Mouse (Mus musculus): ENCODE measurements at regions not wholly inside any gene's neighbourhood (a gene's known extent, or its start where the extent isn't known, plus 50 kb on each side); places are given as distances from the start of the nearest gene placed in this dataset.

DNA sequence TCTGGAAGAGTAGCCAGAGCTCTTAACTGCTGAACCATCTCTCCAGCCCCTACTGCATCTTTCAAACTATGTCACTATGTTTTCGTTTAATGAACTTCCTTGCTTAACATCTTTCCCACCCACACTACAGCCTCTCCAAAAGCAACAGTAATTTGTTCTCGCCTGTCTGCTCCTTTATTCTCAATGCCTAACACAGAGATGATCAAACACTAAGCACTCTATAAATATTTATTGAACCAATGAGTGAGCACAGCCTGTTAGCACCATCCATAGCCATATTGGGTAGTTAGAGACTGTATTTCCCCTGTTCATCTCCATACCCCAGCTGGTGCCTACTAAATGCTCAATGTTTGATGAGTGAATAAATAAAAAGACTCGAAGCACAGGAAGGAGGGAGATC is 189.6 kb downstream of the Pdcd6ip start:
- H3K36me3 ChIP-seq, result no peaks in the 10 kb centered on the region
- H3K4me3 ChIP-seq, result no peak overlapping the region
- H3K9ac ChIP-seq, result no peak overlapping the region
- H3K4me1 ChIP-seq, result no peaks in the 10 kb centered on the region
- H3K27ac ChIP-seq, result no peak overlapping the region
- H3K27me3 ChIP-seq, result no peaks in the 10 kb centered on the region
- no peaks in the 10 kb centered on the region for H3K9me3 ChIP-seq
- 46% methylated on average over 3 of the region's 3 CpGs for WGBS
- no peak overlapping the region for H3K4me2 ChIP-seq
- ATAC-seq (ENCODE audit: borderline replicate concordance, extremely low read depth, low FRiP score, low TSS enrichment), result no peak

DNA sequence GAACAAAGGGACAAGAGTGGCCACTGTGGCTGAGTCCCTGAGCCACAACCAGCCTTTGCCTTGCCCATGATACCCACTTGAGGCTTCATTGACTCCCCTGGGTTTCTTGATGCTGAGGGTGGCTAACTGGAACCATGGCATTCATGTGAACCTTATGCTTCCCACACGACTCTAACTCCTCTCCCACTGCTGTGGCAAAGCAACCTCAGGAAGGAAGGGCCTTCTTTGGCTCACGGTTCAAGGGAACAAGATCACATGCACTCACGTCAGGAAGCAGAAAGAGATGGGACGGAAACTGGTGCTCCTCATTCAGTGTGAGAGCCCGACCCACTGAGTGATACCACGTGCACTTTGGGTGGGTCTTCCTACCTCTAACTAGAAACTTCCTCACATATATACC is 190.3 kb downstream of the Pdcd6ip start:
- H3K9ac ChIP-seq, result no peak overlapping the region
- no peak overlapping the region for H3K27ac ChIP-seq
- WGBS, result 87% methylated on average over 6 of the region's 6 CpGs
- ATAC-seq (ENCODE audit: borderline replicate concordance, extremely low read depth, low FRiP score, low TSS enrichment), result no peak
- H3K4me2 ChIP-seq, result no peak overlapping the region
- no peaks in the 10 kb centered on the region for H3K4me1 ChIP-seq
- H3K36me3 ChIP-seq, result no peaks in the 10 kb centered on the region
- no peaks in the 10 kb centered on the region for H3K27me3 ChIP-seq
- H3K9me3 ChIP-seq, result no peaks in the 10 kb centered on the region
- H3K4me3 ChIP-seq, result no peak overlapping the region

DNA sequence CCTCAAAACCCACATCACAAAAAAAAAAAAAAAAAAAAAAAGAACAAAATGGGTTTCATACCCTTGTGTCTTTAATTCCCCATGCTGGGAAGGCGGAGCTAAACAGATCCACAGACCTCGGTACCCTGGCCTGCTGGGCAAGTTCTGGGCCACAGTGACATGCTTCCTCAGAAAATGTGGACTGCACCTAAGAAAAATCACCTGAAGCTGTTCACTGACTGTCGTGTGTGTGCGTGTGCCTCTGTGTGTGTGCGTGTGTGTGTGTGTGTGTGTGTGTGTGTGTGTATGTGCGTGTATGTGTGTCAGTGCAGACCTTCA is 192.4 kb downstream of the Pdcd6ip start:
- Histone ChIP-seq H3K9me3 (no peaks in the 10 kb centered on the region), H3K27ac (no peak overlapping the region), H3K27me3 (no peaks in the 10 kb centered on the region), H3K4me3 (no peak overlapping the region), H3K4me2 (no peak overlapping the region), H3K9ac (no peak overlapping the region), H3K36me3 (no peaks in the 10 kb centered on the region), H3K4me1 (no peaks in the 10 kb centered on the region)
- ATAC-seq (ENCODE audit: borderline replicate concordance, extremely low read depth, low FRiP score, low TSS enrichment), result no peak
- 80% methylated on average over 6 of the region's 6 CpGs for WGBS

- Histone ChIP-seq H3K27ac (no peak overlapping the region), H3K9me3 (no peaks in the 10 kb centered on the region), H3K4me2 (no peak overlapping the region), H3K36me3 (no peaks in the 10 kb centered on the region), H3K4me3 (no peak overlapping the region), H3K9ac (no peak overlapping the region), H3K4me1 (no peaks in the 10 kb centered on the region), H3K27me3 (no peaks in the 10 kb centered on the region)
- no peak for ATAC-seq (ENCODE audit: borderline replicate concordance, extremely low read depth, low FRiP score, low TSS enrichment)
- 70% methylated on average over 23 of the region's 23 CpGs for WGBS
Measured at GRCm38 (mm10) chr9:113514846-113515702, 193.0 kb downstream of the Pdcd6ip start.

DNA sequence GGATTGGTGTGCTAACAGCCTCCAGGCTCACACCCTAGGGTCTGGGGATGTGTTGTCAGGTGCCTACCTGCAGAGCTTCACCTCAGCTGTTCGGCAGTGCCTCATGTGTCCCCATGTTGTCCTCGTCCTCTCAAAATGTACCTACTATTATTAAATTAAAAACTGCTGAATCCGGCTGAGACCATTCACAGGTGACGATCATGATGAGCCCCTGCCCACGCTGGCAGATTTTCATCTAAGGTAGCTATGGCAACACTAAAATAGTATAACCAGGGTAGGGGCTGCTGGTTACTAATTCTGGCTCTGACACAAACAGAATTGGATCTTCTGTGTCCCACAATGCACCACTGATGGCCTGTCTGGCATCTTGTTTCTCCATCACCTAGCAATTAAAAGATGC is 196.8 kb downstream of the Pdcd6ip start:
- Histone ChIP-seq H3K27ac (no peak overlapping the region), H3K4me2 (no peak overlapping the region), H3K9ac (no peak overlapping the region), H3K4me3 (no peak overlapping the region), H3K9me3 (no peaks in the 10 kb centered on the region), H3K4me1 (no peaks in the 10 kb centered on the region), H3K36me3 (no peaks in the 10 kb centered on the region), H3K27me3 (no peaks in the 10 kb centered on the region)
- WGBS, result 85% methylated on average over 5 of the region's 5 CpGs
- ATAC-seq (ENCODE audit: borderline replicate concordance, extremely low read depth, low FRiP score, low TSS enrichment), result no peak

- no peaks in the 10 kb centered on the region for H3K4me1 ChIP-seq
- no peaks in the 10 kb centered on the region for H3K27me3 ChIP-seq
- H3K9me3 ChIP-seq, result no peaks in the 10 kb centered on the region
- no peak overlapping the region for H3K9ac ChIP-seq
- ATAC-seq (ENCODE audit: borderline replicate concordance, extremely low read depth, low FRiP score, low TSS enrichment), result no peak
- H3K36me3 ChIP-seq, result no peaks in the 10 kb centered on the region
- WGBS, result 84% methylated on average over 7 of the region's 7 CpGs
- H3K4me3 ChIP-seq, result no peak overlapping the region
- H3K27ac ChIP-seq, result no peak overlapping the region
- H3K4me2 ChIP-seq, result no peak overlapping the region
Measured at GRCm38 (mm10) chr9:113509368-113509767, 198.7 kb downstream of the Pdcd6ip start.

DNA sequence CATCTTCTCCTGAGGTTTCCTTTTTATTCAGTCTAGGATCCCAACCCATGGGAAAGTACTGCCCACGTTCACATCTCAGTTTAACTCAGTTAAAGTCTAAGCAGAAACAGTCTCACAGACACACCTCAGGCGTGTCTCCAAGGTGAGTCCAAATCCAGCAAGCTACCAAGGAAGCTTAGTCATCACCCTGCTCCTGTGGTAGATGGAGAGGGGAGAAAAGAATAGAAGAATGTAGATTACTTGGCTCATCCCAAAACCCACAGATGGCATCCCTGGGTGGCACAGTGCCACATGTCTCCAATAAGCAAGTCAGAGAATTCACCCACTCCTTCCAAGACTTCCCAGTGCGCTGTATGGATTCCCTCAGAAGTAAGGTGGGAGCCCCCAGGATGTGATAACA is 199.2 kb downstream of the Pdcd6ip start:
- H3K9me3 ChIP-seq, result no peaks in the 10 kb centered on the region
- WGBS, result 87% methylated on average over 3 of the region's 3 CpGs
- H3K4me2 ChIP-seq, result no peak overlapping the region
- ATAC-seq (ENCODE audit: borderline replicate concordance, extremely low read depth, low FRiP score, low TSS enrichment), result no peak
- H3K27ac ChIP-seq, result no peak overlapping the region
- no peaks in the 10 kb centered on the region for H3K27me3 ChIP-seq
- H3K36me3 ChIP-seq, result no peaks in the 10 kb centered on the region
- no peak overlapping the region for H3K4me3 ChIP-seq
- H3K9ac ChIP-seq, result no peak overlapping the region
- no peaks in the 10 kb centered on the region for H3K4me1 ChIP-seq

GRCm38 (mm10) chr9:113507561-113508460 is 200.2 kb downstream of the Pdcd6ip start:
- WGBS, result 77% methylated on average over 20 of the region's 20 CpGs
- H3K4me3 ChIP-seq, result no peak overlapping the region

GRCm38 (mm10) chr9:113499246-113499645 is 208.8 kb downstream of the Pdcd6ip start:
- ATAC-seq (ENCODE audit: borderline replicate concordance, extremely low read depth, low FRiP score, low TSS enrichment), result no peak
- no peak overlapping the region for H3K4me2 ChIP-seq
- 67% methylated on average over 5 of the region's 5 CpGs for WGBS
- no peaks in the 10 kb centered on the region for H3K36me3 ChIP-seq
- no peaks in the 10 kb centered on the region for H3K27me3 ChIP-seq
- no peak overlapping the region for H3K9ac ChIP-seq
- H3K4me3 ChIP-seq, result no peak overlapping the region
- H3K27ac ChIP-seq, result no peak overlapping the region
- H3K4me1 ChIP-seq, result no peaks in the 10 kb centered on the region
- H3K9me3 ChIP-seq, result no peaks in the 10 kb centered on the region

More at GRCm38 (mm10) chr9:113507561-113508460, 200.2 kb downstream of the Pdcd6ip start:
- no peak overlapping the region for H3K9ac ChIP-seq
- no peak for ATAC-seq (ENCODE audit: borderline replicate concordance, extremely low read depth, low FRiP score, low TSS enrichment)
- H3K4me1 ChIP-seq, result no peaks in the 10 kb centered on the region
- no peak overlapping the region for H3K4me2 ChIP-seq
- no peaks in the 10 kb centered on the region for H3K9me3 ChIP-seq
- no peak overlapping the region for H3K27ac ChIP-seq
- no peaks in the 10 kb centered on the region for H3K36me3 ChIP-seq
- H3K27me3 ChIP-seq, result no peaks in the 10 kb centered on the region

- no peak overlapping the region for H3K27ac ChIP-seq
- no peaks in the 10 kb centered on the region for H3K4me1 ChIP-seq
- no peaks in the 10 kb centered on the region for H3K27me3 ChIP-seq
- H3K9me3 ChIP-seq, result no peaks in the 10 kb centered on the region
- H3K4me2 ChIP-seq, result no peak overlapping the region
- no peak for ATAC-seq (ENCODE audit: borderline replicate concordance, extremely low read depth, low FRiP score, low TSS enrichment)
- H3K9ac ChIP-seq, result no peak overlapping the region
- WGBS, result 56% methylated on average over 7 of the region's 7 CpGs
- H3K36me3 ChIP-seq, result no peaks in the 10 kb centered on the region
- no peak overlapping the region for H3K4me3 ChIP-seq
Measured at GRCm38 (mm10) chr9:113496176-113496732, 211.8 kb downstream of the Pdcd6ip start.

GRCm38 (mm10) chr9:113488651-113489050 is 219.4 kb downstream of the Pdcd6ip start:
- H3K9me3 ChIP-seq, result no peaks in the 10 kb centered on the region
- no peak overlapping the region for H3K9ac ChIP-seq
- no peaks in the 10 kb centered on the region for H3K36me3 ChIP-seq
- H3K4me3 ChIP-seq, result no peak overlapping the region
- H3K4me1 ChIP-seq, result no peaks in the 10 kb centered on the region
- no peak overlapping the region for H3K4me2 ChIP-seq
- ATAC-seq (ENCODE audit: borderline replicate concordance, extremely low read depth, low FRiP score, low TSS enrichment), result no peak
- H3K27me3 ChIP-seq, result no peaks in the 10 kb centered on the region
- H3K27ac ChIP-seq, result no peak overlapping the region
- 70% methylated on average over 6 of the region's 6 CpGs for WGBS

DNA sequence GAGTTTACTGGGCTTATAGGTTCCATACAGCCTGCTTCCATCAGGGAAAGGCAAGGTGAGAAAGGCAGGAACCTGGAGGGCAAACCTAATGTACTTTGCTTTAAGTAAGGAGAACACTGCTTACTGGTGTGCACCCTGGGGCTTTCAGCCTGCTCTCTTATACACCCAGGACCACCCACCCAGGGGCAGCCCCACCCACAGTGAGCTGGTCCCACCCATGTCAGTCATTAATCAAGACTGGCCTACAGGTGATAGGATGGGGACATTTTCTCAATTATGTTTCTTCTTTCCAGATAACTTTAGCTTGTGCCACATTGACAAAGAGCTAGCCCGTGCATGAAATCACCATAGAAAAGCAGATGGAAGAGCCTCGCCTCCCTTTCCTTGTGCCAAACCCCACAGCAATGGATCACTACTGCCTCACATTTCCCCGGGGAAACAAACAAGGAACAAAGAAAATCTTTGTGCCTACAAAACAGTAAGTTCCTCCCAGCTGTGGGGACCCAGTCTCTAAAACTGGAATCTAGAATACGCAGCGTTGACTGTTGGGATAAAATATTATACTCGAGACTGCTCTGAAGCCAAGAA is 221.5 kb downstream of the Pdcd6ip start:
- H3K27ac ChIP-seq, result no peak overlapping the region

More for the DNA sequence above, 221.5 kb downstream of the Pdcd6ip start:
- no peaks in the 10 kb centered on the region for H3K27me3 ChIP-seq
- no peaks in the 10 kb centered on the region for H3K9me3 ChIP-seq
- no peaks in the 10 kb centered on the region for H3K4me1 ChIP-seq
- H3K4me2 ChIP-seq, result no peak overlapping the region
- no peak for ATAC-seq (ENCODE audit: borderline replicate concordance, extremely low read depth, low FRiP score, low TSS enrichment)
- 80% methylated on average over 6 of the region's 6 CpGs for whole genome bisulfite sequencing
- H3K4me3 ChIP-seq, result no peak overlapping the region
- H3K9ac ChIP-seq, result no peak overlapping the region
- H3K36me3 ChIP-seq, result no peaks in the 10 kb centered on the region

All from lung, embryonic 15.5 days (tissue).